Mouse (Mus musculus): ENCODE data around the gene Bnipl.

DNA sequence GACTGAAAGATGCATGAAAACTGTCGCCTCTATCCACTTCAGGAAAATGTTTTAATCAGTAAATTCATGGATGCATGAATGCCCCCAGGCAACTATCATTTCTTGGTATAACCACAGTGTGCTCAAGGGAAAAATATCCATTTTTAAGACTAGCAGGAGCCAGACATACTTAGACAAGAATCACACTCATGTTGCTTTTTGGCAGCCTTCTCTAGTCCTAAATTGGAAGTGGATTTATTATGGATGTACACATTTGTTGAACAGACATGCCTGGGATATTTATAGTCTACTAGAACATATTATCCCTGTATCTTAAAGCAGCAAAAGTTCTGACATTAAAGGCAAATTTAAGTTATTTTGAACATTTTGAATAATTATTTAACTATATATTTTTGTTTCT is 13.7 kb upstream of the Bnipl start:
- TF ChIP-seq POLR2A (IDR thresholded peaks at IDR 0.05; ENCODE audit: borderline replicate concordance, insufficient read depth, low read length) (no peak), CTCF (IDR thresholded peaks at IDR 0.05; ENCODE audit: borderline replicate concordance, insufficient read depth, low read depth, low read length) (no peak)
